Mouse (Mus musculus): Measurements from ENCODE around the gene Rxfp2.
A peak's percentile ranks its signal among the peaks of the same experiment; 100 is the strongest.

Gene Rxfp2

DNA sequence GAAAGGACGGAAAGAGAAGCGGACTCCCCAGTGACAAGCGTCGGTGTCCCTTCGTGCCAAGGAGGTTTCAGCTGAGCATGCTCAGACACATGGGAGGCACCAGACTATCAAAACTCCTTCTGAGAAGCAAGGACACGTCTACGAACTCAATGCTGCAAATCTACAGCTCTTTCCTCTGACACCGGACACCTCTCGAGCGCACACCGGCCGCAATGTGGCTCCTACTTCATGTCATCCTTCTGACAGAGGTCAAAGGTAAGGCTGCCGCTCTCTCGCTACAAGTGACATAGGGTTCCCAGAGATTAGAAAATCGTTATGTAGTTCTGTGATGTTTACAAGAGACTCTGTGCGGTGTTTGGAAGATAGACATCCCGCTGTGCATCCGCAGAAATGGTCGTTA, at the start of gene Rxfp2:
Gene Rxfp2, plus strand, starts transcription at position 20 of the 400 bp plus-strand sequence.
- DNase-seq (ENCODE audit: extremely low read depth, low read depth) = no peak

DNA sequence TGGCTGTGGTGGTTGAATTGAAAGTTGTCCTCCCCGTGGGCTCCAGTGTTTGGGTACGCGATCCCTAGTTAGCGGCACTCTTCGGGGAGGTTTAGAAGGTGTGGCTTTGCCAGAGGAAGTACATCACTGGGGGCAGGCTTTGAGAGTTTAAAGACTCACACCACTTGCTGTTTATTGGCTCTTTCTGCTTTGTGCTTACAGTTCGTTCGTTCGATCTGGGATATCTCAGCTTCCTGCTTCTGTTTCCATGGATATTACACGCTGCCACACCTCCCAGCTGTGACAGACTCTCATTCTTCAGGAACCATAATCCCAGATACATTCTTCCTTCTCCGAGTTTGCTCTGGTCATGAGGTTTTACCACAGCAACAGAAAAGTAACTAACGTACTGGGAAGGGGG, 48.2 kb upstream of the Rxfp2 start:
- DNase-seq (ENCODE audit: extremely low read depth, low read depth) = no peak

DNA sequence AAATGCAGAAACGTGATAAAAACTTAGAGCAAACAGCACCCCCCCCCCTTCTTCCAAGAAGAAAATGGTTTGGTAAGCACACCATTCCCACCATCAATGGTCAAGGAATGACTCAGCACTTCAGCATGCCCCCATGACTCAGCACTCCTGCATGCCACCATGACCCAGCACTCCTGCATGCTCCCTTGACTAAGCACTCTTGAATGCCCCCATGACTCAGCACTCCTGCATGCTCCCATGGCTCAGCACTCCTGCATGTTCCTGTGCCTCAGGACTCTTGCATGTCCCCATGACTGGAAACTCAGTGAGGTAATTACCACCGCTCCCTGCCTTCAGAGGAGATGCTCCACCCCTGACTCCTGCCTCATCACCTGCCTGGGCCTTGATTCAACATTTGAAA, 41.4 kb upstream of the Rxfp2 start:
- DNase-seq (ENCODE audit: extremely low read depth, low read depth) = no peak

DNA sequence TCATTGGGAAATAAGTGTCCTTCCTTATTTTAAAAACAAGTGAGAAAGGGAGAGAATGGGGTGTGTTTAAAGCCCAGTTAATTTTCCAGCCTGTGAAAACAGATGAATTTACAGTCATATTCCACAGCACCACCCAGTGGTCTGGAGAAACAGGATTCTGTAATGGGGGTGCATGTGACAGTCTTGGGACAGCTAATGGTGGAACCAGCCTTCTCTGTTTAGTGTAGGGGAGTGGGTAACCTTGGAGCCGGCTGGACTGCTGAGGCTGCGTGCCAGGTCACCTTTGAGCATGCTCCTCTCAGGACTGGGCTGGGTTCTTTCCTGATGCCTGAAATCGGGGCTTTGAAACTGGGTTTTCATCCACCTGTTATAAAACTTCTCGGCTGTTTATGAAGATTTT, 34.9 kb upstream of the Rxfp2 start:
- no peak for DNase-seq (ENCODE audit: extremely low read depth, low read depth)

DNA sequence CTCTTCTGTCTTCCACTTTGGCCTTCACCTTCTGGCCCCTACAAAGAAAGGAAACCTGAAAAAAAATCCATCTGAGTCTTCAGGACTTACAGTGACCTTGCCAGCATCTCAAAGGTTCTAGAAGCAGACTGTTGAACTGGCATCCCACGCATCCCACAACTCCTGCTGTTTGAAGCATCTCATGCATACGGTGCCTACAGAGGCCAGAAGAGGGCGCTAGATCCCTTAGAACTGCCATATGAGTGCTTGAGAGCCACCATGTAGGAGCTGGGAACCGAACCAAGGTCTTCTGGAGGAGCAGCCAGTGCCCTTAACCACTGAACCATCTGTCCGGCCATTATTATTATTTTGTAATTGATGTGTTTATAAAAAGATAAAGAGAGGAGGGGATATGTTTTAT, 23.9 kb upstream of the Rxfp2 start:
- DNase-seq (ENCODE audit: extremely low read depth, low read depth) = no peak

DNA sequence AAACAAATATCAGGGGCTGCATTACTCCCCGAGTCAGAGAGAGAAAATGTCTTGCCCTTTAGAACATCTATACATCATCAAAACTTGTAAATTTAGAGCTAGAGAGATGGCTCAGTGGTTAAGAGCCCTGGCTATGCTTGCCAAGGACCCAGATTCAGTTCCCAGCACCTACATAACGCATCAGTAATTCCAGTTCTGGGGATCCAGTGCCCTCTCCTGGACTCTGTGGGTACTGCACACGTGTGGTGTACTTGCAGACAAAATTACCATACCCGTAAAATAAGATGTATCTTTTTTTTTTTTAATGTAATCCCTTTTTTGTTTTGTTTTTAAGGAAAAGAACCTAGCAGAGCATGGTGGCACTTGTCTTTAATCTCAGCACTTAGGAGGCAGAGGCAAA, 21.9 kb upstream of the Rxfp2 start:
- DNase-seq (ENCODE audit: extremely low read depth, low read depth) = no peak

DNA sequence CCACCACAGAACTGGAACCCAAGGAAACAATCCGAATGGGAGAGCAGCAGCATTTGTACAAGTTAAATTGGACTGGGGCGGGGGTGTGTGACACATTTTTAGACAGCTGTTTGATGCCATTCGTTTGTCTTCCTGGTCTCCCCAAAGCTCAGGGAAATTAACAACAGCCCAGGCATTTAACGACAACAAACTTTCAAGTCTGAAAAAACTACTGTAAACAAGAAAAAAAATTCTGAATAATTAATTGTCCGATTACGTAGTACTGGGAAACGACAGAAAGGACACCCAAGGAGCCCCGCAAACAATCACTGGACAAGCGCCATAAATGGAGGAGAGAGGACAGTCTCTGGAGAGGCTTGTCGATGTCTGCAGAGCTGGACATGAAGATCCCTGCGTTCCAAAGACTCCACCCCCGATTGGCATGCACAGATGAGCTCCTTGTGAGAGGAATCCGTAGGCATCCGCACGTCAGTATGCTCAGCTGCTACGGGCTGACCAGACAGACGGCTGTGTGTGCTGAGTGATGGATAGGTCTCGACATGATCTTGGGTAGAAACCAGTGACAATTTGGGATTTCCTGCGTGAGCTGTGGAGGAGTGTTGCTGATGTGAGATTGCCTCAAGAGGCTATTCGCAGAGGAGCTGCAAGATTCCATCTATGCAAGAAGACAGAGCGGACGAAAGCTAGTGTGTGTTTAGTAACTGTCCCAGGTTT, 21.0 kb upstream of the Rxfp2 start:
- DNase-seq (ENCODE audit: extremely low read depth, low read depth) = no peak

DNA sequence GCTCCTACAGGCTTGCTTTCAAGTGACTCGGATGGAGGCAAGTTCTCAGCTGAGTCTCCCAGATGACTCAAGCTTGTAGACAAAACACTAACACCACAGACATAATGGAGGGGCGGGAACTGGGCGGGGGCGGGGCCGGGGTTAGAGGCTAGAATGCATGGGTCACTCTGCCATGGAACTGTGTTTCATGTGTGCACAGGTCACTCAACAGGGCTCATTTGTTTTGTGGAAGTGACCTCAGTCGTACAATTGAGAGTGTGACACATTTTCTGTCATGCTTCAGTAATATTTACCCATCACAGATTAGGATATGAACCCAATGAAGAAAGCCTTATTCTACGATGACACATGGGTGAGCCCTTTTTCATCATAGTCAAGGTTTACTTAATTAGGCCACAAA, 20.2 kb upstream of the Rxfp2 start:
- DNase-seq (ENCODE audit: extremely low read depth, low read depth) = no peak

DNA sequence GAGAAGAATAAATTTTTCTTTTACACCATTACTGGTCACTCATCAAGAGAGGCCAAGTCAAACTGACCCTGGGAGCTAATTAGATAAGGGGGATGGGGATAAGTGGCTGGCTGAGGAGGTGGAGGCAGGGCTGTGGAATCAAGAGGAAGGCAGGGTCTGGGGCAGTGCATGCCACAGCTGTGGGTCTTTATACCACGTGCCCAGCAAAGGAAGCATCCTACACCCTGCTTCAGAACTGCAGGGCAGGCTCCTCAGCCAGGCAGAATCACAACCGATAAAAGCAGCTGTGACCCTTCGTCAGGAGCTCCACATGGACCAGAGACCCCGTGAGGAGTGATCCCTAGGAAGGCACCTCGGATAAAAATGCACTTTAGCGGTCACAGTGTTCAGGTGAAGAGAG, 13.1 kb upstream of the Rxfp2 start:
- DNase-seq (ENCODE audit: extremely low read depth, low read depth) = no peak

DNA sequence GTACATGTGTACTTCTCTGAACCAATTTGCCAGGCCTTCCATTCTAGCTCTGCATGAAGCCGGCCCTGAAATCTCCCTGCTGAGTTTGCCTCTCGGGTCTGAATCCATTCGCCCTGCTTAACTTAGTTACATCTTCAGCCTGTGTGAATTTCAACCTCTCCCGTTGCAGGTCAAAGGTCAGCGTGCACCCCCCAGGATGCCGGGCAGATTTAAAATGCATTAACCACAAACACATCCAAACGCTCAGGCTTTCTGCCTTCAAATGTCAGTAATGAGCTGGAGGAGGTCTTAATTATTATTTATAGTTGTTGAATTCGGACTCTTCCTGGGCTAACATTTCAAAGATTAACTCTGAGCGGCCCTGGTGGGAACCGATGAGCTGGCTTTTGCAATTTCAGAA, 1.6 kb upstream of the Rxfp2 start:
- no peak for DNase-seq (ENCODE audit: extremely low read depth, low read depth)

DNA sequence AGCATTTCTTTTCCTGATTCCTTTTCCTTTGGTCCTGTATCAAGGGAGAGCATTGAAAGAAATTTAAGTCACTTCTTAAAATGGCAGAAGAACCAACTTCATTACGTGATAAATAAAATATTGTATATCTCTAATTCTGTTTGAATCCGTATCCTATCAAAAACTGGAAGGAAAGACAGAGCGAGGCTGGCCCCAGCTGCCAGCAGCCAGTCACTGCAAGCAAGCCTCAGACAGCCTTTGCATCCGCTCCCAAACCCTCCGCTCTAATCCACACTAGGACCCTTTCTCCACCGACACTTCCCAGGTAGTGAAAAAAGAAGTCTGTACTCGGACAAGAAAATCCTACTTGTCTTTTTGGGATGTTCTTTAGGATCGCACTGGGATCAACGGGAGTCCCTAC, 803 bp upstream of the Rxfp2 start:
- no peak for DNase-seq (ENCODE audit: extremely low read depth, low read depth)

DNA sequence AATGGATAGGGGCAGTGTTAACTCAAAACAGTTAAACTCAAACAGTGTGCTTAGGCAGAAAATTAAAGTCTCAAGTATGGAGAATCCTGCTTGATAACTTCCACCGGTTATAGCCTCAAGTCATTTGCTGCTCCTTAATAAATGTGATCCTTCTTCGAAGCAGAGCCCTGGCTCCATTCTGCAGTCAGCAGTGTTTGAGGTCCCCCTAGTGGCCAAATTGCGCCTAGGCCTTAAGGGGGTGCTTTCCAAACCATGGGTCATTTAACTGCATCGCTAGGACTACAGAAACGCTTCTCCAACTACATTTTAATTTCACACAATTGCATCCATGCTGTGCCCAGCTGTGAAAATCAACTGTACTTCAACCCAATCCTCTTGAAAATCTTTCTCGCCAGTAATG, 2.4 kb downstream of the Rxfp2 start:
- peak; percentile 46 for DNase-seq (ENCODE audit: extremely low read depth, low read depth)

DNA sequence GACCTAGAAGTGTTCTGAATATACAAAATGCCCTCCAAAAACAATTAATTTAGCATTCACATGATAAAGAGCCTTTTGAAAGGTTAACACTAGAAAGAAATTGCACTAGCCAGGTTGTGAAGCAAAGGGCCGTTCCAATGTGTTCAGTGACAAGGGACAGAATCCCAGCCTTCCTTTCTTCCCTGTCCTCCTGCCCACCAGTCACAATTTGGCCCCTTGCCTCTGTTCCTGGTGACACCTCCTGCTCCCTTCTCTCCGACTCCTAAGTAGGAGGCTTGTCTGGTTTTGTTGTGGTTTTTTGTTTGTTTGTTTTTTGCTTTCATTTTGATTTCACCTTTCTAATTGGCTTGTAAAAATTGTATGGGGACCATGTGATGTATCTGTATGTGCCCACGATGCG, 3.3 kb downstream of the Rxfp2 start:
- DNase-seq (ENCODE audit: extremely low read depth, low read depth) = no peak

DNA sequence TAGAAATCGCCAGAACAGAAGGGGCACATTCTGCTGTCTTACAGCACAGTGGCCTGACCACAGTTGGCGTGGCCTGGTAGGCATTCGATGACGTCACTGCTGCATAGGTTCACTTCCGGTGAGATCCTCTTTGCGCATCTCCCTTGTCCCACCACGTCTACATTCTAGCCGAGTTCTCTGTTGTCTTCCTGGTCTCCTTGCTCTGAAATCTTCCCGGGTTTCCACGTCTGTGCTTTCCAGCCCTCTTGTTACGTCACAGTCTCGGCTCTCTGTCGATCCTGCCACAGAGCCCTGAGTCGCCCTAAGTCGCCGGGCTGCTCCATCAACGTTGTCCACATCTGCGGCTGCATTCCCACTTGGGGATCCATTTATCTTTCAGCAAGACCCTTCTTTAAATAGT, 4.1 kb downstream of the Rxfp2 start:
- DNase-seq (ENCODE audit: extremely low read depth, low read depth) = no peak

DNA sequence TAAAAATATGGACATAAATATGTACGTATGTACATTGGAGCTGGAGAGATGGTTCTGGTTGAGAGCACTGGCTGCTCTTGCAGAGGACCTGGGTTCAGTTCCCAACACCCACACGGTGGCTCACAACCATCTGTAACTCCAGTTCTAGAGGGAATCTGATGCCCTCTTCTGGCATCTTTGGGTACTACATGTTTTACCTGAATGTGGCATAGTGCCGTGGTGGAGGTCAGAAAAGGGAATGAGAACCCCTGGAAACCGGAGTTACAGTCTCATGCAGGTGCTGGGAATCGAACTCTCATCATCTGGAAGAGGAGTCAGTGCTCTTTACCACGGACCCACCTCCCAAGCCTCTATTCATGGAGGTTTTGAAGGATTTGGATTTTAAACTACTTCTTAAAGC, 5.0 kb downstream of the Rxfp2 start:
- no peak for DNase-seq (ENCODE audit: extremely low read depth, low read depth)

DNA sequence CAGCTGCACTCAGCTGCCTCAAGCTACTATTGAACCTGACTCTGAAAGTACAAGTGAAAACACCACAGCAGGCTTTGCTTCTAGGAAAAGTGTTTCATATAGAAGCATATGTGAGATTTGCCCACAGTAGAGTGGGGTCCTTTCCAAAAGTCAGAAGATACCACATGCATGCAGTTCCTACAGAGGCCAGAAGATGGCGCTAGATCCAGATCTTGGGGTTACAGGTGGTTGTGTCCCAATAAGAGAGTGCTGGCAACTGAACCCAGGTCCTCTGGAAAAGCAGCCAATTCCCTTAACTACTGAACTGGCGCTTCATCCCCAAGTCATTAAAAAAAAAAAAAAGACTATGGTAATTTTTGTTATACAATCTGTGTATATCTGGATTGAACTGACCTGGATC, 5.7 kb downstream of the Rxfp2 start:
- DNase-seq (ENCODE audit: extremely low read depth, low read depth) = no peak

DNA sequence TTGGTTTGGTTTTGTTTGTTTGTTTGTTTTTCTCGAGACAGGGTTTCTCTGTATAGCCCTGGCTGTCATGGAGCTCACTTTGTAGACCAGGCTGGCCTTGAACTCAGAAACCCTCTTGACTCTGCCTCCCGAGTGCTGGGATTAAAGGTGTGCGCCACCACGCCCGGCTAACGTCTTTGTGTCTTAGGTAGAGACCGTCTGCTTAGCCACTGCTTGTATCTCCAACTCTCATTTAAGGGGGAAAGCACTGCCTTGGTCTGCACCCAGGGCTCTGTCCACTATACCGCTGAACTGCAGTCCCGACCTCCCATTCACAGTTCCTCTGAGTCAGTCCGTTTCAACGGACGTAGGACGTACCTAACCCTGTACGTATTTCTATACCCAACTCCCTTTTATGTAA, 6.4 kb downstream of the Rxfp2 start:
- no peak for DNase-seq (ENCODE audit: extremely low read depth, low read depth)

DNA sequence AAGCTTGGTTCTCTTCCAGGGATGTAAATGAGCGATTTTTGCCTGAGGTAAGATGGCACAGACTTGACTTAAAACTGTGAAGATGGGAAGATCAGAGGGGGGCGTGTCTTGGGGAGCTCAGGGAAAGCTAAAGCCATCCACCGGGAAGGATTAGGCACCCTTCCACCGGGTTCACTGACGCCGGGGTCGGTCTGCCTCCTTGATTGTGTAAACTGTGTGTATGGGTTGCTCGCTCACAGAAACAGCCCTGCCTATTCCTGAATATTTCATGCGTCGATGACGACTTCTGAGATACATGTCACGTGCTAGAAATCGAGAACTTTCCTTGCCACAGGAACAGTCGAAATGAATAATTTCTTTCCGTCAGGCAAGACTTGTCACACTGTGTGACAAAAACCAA, 6.9 kb downstream of the Rxfp2 start:
- DNase-seq (ENCODE audit: extremely low read depth, low read depth) = no peak

DNA sequence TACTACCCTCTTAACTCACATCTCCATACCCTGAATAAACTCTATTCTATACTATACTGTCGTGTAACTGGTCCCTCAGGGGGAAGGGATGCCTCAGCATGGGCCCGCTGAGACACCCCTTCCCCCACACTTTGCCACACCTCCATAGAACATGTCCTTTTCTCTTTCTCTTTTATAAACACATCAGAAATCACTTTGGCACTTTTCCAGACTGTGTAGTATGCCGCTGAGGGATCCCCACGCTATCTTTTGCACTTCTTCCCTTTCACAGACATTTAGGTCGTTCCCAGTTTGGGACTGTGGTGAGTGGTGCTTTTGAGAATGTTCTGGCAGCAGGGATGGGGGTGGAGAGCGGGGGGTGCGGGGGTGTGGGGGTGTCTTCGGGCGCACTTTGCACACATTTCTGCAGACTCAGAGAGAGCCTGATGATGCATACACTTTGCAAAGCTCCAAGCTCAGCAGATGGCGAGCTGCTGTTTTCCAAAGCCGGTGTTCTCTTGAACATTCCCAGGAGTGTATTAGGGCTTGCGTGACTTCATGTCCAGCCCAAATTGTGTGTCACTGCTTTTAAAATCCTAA, 8.1 kb downstream of the Rxfp2 start:
- DNase-seq (ENCODE audit: extremely low read depth, low read depth) = no peak

DNA sequence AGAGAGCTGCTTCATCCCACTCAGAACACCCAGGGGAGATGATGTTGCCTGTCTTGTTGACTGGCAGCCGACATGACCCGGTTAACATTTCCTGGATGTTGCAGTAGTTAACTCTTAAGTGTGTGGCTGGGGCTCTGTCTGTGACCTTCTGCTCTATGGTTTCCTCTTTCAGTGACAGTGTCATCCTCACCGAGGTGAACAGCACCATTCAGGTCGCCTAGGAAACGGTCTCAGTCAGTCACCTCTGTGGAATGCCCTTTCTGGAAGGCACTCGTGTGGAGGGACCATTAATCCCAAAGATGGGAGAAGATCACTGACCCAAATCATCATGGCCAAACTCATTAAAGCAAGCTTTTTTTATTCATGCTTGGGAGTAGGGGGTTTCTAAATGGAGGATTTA, 12.7 kb downstream of the Rxfp2 start:
- DNase-seq (ENCODE audit: extremely low read depth, low read depth) = no peak

DNA sequence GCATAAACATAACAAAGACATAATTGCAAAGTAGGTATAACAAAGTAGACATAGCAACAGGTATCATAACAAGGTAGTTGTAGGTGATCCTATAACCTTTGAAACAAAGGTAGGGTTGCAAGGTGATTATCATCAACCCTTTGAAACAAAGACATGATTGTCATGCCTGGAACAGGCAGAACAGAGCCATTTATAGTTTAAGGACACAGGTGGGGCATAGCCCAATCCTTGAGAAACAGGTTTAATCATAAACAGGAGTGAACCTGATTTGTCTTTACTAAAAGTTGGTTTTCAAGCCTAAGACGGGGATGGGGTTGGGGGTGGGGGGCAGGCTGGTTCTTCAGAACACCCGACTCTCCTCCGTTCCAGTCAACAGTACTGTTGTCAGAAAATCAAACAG, 13.2 kb downstream of the Rxfp2 start:
- DNase-seq (ENCODE audit: extremely low read depth, low read depth) = no peak

DNA sequence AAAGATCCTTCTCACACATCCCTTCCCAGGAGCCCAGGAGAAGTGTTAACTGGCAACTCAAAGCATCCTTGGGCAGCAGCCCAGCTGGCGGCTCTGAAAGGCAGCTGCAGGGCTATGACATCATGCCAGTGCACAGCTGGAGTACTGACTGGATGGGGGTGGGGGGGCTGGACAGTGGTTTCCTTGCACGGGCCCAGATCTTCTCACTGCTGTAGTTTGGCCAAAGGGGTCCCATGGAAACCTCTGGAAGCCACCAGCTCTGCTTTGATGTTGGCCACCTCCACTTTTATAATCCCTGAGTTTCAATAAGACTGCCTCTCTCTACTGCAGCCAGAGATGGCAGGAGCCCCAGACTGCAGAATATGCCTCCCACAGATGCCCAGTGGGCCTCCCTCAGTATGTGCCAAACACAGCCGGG, 13.6 kb downstream of the Rxfp2 start:
- DNase-seq (ENCODE audit: extremely low read depth, low read depth) = no peak

DNA sequence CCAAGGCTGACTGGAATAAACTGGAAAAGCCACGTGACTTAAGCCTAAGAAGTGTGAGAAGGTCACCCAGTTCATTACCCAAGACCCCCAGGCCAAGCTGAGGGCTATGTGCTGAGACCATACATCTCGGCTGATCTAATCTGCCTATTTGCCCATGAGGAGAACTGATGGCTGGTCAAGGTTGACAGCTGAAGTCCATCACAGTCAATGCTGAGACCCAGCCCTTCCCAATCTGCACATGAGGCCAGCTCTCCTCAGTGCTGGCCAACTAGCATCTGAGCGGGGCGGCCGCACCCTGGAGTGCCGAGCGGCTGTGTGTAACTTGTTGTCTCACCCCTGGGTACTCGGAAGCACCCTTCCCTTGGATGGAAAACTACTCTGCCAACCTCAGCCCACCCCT, 17.8 kb downstream of the Rxfp2 start:
- no peak for DNase-seq (ENCODE audit: extremely low read depth, low read depth)

DNA sequence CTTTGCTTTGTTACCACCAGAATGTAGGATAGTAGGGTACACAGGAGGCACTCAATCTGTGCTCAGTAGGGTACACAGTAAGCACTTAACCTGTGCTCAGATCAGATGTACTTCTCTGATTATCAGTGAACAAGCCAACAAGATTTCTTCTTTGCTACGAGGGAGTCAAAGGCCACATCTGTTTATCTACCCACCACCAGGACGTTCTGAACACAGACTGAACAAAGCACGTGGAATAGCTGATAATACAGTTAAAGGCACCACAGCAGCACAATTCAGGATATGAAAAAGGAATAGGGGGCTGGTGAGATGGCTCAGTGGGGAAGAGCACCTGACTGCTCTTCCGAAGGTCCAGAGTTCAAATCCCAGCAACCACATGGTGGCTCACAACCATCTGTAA, 18.4 kb downstream of the Rxfp2 start:
- no peak for DNase-seq (ENCODE audit: extremely low read depth, low read depth)

Data from MEL-GATA-1-ER (cell line).